Mouse (Mus musculus): ENCODE measurements around the gene Fam129c.
A peak's percentile ranks its signal among the peaks of the same experiment; 100 is the strongest.

Gene Fam129c

DNA sequence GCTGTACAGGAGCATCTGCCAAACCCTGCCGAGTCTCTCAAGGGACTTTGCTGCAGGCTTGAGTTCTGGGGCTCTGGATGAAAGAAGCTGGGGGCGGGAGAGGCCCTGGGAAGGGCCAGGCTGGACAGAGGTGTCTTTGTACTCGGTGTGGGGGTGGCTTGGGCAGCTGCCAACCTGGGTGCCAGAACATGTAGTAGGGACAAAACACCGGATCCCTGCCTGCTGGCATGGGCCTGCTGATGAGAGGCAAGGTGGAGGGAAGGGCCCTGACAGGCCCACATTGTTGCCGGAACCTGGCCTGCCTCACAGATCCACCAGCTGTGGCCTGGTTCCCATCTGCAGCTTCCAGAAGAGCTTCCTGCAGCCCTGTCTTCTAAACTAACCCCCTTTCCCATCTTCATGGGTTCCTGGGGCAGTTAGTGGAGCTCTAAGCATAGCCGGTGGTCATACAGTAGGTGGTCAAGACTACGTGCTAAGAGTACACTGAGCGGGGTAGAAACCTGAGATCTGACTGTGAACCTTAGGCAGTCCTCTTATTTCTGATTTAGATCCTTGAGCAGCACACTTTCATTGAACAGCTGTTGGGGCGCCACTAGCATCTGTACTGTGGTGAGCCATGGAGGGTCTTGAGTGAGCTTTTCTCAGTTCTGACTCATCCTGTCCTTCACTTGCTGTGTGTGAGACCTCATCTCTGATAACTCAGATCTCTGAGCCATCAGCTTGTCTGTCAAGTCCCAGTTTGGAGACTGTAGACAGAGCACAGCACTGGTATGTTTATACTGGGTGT, 24.4 kb upstream of the Fam129c start:
- DNase-seq (ENCODE audit: extremely low read depth, low read depth): no peak

DNA sequence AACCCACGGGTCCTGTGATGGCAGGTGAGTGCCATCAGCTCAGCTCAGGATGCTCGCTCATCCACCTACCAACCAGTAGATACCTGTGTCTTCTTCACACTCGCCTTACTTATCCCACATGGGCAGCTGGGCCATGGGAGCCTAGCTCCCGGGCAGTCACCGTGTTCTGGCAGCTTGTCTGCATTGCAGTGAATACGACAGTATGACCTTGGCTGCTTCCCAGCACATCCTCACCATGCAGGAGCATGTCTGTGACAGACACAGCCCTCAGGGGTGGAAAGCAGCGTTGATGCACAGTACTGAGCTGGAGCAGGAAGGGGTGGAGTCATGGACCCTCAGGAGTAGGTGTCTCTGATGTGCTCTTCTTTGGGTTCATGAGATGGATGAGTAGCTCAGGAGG, 23.0 kb upstream of the Fam129c start:
- DNase-seq (ENCODE audit: extremely low read depth, low read depth): no peak

DNA sequence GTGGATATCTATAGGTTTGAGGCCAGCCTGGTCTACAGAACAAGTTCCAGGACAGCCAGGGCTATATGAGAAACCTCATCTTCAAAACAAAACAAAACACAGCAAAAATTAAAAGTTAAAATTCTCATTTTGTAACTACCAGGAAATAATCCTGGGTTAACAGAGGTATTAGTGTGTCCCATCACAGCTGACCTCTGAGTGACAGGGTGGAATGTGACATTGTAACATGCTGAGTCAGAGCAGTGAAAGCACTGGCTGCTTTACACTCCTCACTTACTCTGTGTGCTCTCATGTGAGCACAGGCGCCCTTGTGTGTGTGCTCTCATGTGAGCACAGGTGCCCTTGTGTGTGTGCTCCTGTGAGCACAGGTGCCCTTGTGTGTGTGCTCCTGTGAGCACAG, 22.4 kb upstream of the Fam129c start:
- no peak for DNase-seq (ENCODE audit: extremely low read depth, low read depth)

DNA sequence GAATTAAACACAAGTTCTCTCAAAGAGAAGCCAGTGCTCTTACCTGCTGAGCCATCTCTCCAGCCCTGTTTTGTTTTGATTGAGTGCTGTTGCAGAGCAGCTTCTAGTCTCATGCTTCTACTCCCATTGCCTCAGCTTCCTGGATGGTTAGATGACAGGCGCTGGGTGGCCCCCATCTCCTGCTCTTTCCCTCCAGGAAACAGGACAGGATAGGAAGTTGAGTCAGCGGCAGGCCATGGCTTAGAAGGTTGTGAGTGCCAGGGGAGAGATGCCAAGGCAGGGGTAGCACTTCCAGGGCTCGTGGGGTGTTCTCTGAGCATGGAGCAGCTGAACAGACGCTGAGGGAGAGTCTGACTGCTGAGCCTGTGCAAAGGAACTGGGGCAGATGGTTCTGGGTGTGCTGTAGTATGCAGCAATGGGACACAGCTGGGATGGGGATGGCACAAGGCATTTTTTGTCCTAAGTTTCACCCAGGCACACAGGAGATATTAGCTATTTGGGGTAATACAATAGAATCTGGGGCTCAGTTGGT, 19.5 kb upstream of the Fam129c start:
- DNase-seq (ENCODE audit: extremely low read depth, low read depth): no peak

DNA sequence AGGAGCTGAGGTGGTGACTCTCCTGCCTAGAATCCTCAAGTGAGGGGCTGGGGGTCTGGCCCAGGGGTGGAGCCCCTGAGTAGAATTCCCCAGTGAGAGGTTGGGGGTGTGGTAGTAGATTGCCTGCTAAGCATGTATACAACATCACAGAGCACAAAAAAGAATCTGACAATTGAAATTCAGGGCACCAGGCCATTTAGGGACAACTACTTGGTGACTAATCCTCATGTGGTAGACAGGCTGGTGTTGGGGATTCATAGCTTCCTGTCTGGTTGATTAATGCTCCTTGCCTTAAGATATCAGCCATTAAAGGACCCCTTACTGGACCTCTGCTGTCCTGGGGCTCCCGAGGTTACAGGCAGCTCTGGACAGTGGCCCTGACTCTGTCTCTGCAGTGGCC, 18.4 kb upstream of the Fam129c start:
- no peak for DNase-seq (ENCODE audit: extremely low read depth, low read depth)

DNA sequence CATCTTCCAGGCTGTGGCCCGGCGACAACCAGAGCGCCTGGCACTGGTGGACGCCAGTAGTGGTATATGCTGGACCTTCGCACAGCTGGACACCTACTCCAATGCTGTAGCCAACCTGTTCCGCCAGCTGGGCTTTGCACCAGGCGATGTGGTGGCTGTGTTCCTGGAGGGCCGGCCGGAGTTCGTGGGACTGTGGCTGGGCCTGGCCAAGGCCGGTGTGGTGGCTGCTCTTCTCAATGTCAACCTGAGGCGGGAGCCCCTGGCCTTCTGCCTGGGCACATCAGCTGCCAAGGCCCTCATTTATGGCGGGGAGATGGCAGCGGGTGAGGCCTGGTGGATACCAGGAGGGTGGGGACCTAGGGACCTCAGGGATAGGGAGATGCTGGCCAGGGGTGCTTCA, 18.0 kb upstream of the Fam129c start:
- no peak for DNase-seq (ENCODE audit: extremely low read depth, low read depth)

DNA sequence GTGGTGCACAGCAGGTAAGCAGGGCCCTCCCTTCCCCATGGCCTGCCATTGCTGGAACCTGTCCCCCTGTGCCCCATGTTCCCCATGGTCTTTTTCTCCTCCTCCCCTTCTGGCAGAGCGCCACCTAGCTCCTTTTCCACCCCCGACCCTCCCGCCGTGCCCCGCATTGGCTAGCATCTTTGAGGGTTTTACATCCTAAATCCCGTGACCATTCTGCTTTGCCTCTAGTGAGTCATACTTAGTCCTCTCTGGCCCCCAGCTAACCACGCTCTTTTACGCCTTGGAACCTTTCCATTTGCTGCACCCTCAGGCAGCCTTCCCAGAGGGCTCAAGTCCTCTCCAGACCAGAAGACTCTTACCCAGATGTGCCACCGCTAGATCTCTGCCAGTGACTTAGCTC, 17.2 kb upstream of the Fam129c start:
- DNase-seq (ENCODE audit: extremely low read depth, low read depth): no peak

DNA sequence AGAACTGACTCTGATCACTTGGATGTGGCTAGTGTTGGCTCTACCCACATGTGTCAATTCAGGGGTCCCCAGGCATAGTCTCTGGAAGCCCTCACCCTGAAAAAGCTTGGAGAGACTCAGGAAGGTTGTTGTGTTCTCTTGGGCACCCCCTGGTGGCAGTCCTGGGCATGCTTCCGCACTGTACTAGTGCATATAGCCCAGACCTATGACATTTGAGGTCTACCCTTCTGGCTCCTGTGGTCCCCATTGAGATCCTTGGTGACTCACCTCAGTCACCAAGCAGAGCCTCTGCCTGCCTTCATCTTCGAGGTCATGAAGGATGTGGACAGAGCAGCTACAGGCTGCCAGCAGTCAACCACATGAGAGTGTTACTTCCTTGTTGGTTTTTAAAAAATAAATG, 10.6 kb upstream of the Fam129c start:
- no peak for DNase-seq (ENCODE audit: extremely low read depth, low read depth)

DNA sequence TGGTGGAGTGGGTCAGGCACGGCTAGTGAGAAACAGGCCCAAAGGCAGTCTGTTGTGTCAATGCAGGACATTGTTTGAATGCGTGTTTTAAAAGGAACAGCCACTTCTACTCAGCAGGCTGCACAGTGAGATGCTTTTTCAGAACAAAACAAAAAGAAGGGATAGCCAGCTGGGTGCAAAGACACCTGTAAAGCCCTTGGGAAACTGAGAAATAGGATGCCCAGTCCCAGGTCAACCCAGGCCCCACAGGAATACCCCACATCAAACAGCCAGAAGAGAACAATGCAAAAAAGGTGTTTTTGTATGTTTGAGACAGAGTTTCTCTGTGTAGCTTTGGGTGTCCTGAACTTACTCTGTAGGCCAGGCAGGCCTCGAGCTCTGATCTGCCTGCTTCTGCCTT, 8.7 kb upstream of the Fam129c start:
- no peak for DNase-seq (ENCODE audit: extremely low read depth, low read depth)

DNA sequence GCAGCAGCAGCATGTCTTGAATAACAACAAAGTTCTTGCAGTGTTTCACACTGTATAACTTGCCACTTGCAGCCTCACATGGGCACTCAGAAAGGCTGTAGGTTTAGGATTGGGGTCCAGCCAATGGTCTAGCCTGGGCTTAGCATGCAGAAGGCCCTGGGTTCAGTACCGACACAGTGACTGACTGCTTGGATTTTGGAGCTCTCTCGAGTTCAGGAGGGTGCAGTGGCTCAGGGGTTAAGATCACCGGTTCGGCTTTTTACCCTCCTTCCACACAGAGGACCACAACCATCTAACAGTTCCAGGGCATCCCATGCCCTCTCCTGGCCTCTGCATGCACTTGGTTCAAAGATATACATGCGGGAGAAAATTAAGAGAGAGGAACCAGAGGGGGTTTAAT, 6.4 kb upstream of the Fam129c start:
- no peak for DNase-seq (ENCODE audit: extremely low read depth, low read depth)

DNA sequence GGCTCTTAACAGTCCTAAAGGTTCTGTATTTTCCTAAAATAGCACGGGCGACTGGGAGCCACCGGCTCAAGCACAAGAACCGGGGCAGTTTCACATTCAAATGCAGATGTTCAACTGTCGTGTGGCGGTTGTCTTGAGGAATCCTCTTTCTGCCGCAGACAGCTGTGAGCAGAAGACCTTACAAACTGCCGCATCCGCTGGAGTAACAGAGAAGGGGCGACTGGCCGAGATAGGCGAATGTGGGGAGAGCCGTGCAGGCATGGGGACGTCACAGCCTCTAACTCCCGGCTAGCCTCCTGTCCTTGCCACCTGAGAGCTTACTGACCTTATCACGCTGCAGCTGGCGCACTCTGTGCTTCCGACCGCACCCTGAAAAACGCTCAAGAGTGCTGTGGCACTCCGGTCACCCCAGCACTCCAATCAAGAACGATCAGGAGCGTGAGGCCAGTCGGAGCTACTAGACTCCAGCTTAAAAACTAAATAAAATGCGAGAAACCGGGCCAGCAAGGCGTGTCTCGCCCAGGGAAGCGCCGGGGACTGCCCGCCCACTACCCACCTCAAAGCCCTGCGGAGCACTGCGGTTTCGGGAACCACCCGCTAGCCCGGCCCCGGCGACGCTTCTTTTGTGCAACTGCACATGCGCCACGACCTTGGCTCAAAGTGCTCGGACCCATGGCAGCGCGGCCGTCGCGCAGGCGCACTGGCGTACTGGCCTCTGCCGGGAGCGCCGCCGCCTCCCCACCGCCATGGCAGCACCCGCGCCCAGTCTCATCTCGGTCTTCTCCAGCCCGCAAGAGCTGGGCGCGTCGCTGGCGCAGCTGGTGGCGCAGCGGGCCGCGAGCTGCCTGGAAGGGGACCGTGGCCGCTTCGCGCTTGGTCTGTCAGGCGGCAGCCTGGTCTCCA, 5.7 kb upstream of the Fam129c start, which contains the start of gene Pgls:
TSS of gene Pgls (plus strand) at position 706 of the 903 bp plus-strand sequence.
- peak; percentile 82 for DNase-seq (ENCODE audit: extremely low read depth, low read depth)

DNA sequence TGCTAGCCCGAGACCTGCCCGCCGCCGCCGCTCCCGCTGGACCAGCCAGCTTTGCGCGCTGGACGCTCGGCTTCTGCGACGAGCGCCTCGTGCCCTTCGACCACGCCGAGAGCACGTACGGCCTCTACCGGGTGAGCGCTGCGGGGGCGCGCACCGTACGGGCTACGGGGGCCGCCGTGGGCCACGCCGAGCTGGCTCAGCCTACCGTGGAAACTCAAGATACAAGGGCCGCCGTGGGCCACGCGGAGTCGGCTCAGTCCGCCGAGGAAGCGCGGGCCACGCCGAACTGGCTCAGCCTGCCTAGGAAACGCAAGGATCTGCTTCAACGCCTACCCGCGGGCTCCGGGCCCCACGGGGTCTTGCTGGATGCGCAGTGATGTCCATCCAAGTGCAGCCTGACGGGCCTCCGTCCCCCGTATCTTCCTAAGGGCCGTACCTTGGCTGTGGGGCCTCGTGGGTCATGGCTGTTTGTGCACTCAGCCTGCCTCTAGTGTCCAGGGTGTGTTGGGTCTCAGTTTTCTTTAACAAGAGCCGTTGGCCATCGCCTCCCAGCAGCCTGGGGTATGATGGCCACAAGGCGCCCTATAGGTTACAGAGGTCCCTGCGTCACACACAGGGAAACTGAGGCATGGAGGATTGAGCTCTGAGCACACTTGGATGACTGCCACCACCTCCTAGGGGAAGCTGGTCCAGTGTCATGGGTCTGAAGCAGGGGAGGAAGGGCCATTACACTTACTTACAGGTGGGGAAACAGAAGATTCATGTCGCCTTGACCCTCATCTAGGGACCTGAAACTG, 4.9 kb upstream of the Fam129c start:
- no peak for DNase-seq (ENCODE audit: extremely low read depth, low read depth)

DNA sequence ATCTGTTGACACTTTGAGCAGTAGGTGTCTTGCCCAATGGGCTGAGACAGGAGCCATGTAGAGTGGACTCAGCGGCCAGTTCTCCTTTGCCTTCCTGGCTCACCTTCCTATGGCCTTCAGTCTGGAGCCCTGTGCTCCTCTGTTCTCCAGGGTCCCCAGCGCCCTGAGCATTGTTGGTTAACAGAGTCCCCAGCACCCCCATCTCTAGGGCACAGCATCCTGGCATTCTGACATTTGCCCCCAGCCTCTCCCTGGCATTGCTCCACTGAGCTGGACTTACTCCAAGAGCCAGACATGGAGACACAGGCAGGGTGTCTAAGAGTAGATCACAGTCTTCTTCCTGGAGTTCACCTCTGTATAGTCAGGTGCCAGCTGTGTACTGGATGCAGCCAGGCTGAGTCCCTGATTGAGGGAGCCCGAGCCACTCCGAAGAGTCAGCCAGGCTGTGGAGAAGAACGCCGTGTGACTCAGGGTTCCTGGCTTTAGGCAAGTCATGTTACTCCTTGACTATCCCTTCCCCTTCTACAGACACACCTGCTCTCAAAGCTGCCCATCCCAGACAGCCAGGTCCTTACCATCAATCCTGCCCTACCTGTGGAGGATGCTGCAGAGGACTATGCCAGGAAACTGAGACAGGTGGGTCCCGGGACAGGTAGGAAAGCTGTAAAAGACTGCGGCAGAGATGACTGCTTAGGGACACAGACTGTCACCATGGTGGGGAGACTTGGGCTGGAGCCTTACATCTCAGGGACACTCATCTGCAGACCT, 3.7 kb upstream of the Fam129c start:
- DNase-seq (ENCODE audit: extremely low read depth, low read depth): no peak

DNA sequence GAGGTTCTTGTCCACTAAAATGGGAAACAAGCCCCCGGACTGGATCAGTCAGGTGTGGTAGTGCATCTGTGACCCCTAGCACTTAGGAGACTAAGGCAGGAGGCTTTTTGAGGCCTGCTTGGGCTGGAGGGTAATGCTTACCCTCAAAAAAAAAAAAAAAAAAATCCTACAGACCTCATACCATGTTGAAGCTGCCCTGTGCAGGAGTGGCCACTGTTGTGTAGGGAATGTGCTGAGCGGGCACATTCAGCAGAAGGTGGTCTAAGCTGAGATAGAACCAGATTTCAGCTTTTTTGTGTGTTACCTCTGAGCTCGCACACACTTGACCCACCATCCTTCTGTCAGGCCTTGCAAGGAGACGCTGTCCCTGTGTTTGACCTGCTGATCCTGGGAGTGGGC, 3.1 kb upstream of the Fam129c start:
- DNase-seq (ENCODE audit: extremely low read depth, low read depth): no peak

DNA sequence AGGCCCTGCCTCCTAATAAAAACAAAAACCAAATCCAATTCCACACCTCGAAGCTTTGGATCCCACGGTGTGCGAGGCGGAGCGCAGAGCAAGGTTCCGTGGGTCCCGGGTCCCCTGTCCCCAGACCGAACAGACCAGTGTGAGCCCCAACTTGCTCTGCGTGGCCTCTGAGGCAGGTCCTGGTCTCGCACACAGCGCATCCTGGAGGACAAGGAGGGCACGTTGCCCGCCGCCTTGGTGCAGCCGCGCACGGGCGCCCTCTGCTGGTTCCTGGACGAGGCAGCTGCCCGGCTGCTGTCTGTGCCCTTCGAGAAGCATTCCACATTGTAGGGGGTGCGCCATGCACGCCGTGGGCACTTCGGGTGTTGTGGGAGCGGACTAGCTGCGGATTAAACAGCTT, 1.6 kb upstream of the Fam129c start:
- DNase-seq (ENCODE audit: extremely low read depth, low read depth): no peak

DNA sequence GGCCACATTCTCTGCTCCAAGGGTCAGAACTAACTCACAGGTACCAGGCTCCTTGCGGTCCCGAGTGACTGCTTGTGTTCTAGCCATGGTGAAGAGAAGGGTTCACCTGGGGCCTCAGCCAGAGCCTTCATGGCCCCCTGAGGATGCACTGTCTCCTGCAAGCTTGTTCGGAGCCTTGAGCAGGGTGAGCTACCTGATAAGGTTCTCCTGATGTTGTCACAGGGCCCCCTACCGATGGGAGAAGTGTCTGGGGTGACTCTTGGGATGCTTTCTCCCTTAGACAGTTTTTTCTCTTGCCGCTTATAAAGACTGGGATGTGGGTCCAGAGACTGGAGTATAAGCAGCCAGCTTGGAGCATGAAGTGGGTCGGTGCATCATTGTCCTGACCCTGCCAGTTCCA, 1.1 kb upstream of the Fam129c start:
- no peak for DNase-seq (ENCODE audit: extremely low read depth, low read depth)

DNA sequence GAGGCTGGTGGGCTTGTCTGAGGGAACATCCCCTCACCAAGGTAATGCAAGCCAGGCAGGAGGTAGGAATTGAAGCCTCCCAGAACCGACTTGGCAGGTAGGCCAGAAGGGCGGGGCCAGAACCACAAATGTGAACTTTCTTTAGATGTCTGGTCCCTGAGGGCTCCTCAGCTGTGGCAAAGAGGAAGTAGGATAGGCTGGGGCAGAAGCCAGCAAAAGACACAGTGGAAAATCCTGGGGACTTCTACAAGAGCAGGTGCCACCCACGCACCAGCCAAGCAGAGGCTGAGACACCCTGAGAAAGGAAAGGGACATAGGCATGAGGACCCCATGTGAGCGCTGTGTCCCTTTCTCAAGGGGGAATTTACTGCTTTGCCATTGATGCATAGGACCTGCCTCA, 650 bp upstream of the Fam129c start:
- DNase-seq (ENCODE audit: extremely low read depth, low read depth): peak; percentile 60

DNA sequence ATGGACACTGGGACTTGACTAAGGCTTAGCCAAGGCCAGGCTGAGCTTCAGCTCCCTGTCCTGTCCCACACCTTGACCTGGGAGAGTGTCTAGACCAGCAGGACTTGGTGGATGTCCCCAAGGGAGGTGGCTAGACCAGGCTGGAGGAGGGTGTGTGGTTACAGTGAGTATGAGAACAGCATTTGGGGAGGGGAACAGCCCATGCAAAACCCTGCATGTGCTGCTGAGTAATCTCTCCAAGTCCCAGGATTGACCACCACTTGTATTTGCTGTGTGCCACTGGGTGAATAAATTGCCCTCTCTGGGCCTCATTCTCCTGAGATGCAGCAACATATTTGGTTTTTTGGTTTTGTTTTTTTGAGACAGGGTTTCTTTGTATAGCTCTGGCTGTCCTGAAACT, 927 bp downstream of the Fam129c start:
- no peak for DNase-seq (ENCODE audit: extremely low read depth, low read depth)

DNA sequence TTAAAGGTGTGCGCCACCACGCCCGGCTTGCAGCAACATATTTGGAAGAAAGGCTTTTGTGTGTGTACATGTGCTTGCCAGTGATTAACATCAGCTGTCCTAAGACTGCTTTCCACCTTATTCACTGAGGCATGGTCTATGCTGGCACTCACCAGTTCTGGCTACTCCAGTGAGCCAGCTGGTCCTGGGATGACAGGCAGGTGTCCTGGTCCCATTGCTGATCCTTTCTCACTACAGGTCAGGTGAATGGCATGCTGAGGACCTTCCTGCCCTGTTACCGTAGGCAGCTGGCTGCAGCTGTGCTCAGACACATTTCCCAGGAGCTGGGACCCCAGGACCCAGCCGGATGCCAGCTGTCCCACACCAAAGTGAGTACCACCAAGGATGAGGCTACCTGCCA, 1.4 kb downstream of the Fam129c start:
- no peak for DNase-seq (ENCODE audit: extremely low read depth, low read depth)

DNA sequence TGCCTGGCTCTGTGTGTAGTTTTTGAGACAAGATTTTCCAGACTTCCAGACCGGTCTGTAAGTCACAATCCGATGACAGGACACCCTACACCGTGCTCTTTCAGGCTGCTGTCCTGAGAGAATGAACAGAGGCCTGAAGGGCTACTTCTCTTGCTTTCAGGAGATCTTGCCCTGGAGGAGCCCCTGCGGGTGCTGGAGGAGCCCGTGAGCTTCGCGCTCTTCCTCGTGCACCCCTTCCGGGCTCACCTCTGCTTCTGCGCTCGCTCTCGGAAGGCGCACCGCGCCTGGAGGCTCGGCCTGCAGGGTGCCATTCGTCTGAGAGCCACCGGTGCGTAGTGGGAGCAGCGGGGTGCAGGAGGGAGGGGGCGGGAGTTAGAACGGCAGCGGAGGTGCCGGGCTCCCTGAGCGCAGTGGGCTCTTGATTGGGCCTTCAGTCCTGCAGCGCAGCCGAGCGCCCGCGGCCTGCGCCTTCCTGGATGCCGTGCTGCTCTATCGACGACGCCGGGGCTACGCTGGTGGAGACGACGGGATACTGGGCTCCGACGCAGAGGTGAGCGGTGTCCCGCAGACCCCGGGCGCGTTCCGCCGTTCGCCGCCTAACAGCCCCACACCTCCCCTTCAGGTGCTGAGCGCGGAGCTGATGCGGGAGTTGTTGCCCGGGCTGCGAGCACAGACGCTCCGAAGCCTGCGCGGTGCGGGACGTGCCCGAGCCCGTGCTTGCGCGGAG, 4.7 kb downstream of the Fam129c start:
- DNase-seq (ENCODE audit: extremely low read depth, low read depth): no peak
